Mouse (Mus musculus) B cell, adult 2 months (primary cell): ENCODE results near the gene Il17rd.

ENCODE experiments used
- DNase-seq, 2 experiments: peaks; one replicate each; pipeline ENCODE4 v3.0.0; 2022

The Il17rd gene

GRCm38 (mm10) chr14:27096779-27097178 is 58.0 kb downstream of the Il17rd start:
- DNase-seq: peak; percentile 76 to 78

- DNase-seq: no peak
Measured at GRCm38 (mm10) chr14:27101735-27102134, 63.0 kb downstream of the Il17rd start.

- no peak for DNase-seq
Measured at GRCm38 (mm10) chr14:27102720-27103119, 64.0 kb downstream of the Il17rd start.

GRCm38 (mm10) chr14:27105731-27106457 is 67.2 kb downstream of the Il17rd start:
- no peak for DNase-seq

- no peak for DNase-seq
Measured at GRCm38 (mm10) chr14:27108748-27109504, 70.2 kb downstream of the Il17rd start.

- peak; percentile 15 to 28 for DNase-seq
Measured at GRCm38 (mm10) chr14:27114362-27115274, 75.9 kb downstream of the Il17rd start, which contains the start of gene Arhgef3. TSS of gene Arhgef3 (plus strand) at chr14:27114899.

GRCm38 (mm10) chr14:27115275-27115660 is 76.5 kb downstream of the Il17rd start:
- no peak for DNase-seq

GRCm38 (mm10) chr14:27115991-27116390 is 77.2 kb downstream of the Il17rd start:
- DNase-seq: no peak

- no peak for DNase-seq
Measured at GRCm38 (mm10) chr14:27116577-27117165, 77.9 kb downstream of the Il17rd start.

GRCm38 (mm10) chr14:27118546-27118945 is 79.8 kb downstream of the Il17rd start:
- DNase-seq: no peak

- DNase-seq: no peak
Measured at GRCm38 (mm10) chr14:27122646-27123045, 83.9 kb downstream of the Il17rd start.

GRCm38 (mm10) chr14:27123543-27123942 is 84.8 kb downstream of the Il17rd start:
- peak; percentile 31 to 42 for DNase-seq

- DNase-seq: no peak
Measured at GRCm38 (mm10) chr14:27130031-27130430, 91.3 kb downstream of the Il17rd start.

GRCm38 (mm10) chr14:27130676-27131075 is 91.9 kb downstream of the Il17rd start:
- no peak for DNase-seq

- DNase-seq: no peak
Measured at GRCm38 (mm10) chr14:27131521-27131920, 92.8 kb downstream of the Il17rd start.

GRCm38 (mm10) chr14:27138891-27139290 is 100.2 kb downstream of the Il17rd start:
- no peak for DNase-seq

- DNase-seq: no peak
Measured at GRCm38 (mm10) chr14:27139968-27140367, 101.2 kb downstream of the Il17rd start.

GRCm38 (mm10) chr14:27141486-27141885 is 102.7 kb downstream of the Il17rd start:
- DNase-seq: no peak

GRCm38 (mm10) chr14:27142680-27143079 is 103.9 kb downstream of the Il17rd start:
- no peak for DNase-seq

- no peak for DNase-seq
Measured at GRCm38 (mm10) chr14:27145171-27146045, 106.7 kb downstream of the Il17rd start.

- no peak for DNase-seq
Measured at GRCm38 (mm10) chr14:27147726-27148125, 109.0 kb downstream of the Il17rd start.

GRCm38 (mm10) chr14:27149401-27149800 is 110.7 kb downstream of the Il17rd start:
- DNase-seq: no peak
